Mouse (Mus musculus): Measurements from ENCODE around the gene Nanos2.

Gene Nanos2

GRCm38 (mm10) chr7:19022189-19022958, 35.2 kb downstream of the Nanos2 start:
- DNase-seq = no peak

GRCm38 (mm10) chr7:19023357-19023814, 36.2 kb downstream of the Nanos2 start, which contains the start of gene Foxa3:
Gene Foxa3 (minus strand): TSS chr7:19023538.
- DNase-seq = no peak

GRCm38 (mm10) chr7:19024096-19024506, 36.9 kb downstream of the Nanos2 start, which contains the start of gene Sympk:
Gene Sympk (plus strand): TSS chr7:19024377.
- peak; percentile 98 for DNase-seq

GRCm38 (mm10) chr7:19024581-19025255, 37.5 kb downstream of the Nanos2 start:
- no peak for DNase-seq

- no peak for DNase-seq
Observed at GRCm38 (mm10) chr7:19028067-19028466, 40.9 kb downstream of the Nanos2 start.

- peak; percentile 68 for DNase-seq
Observed at GRCm38 (mm10) chr7:19029084-19029653, 42.0 kb downstream of the Nanos2 start.

- DNase-seq = no peak
Observed at GRCm38 (mm10) chr7:19031641-19032040, 44.4 kb downstream of the Nanos2 start.

Data from retina, postnatal 1 day (tissue).